Mouse (Mus musculus) spleen, adult 2 months (tissue): ENCODE measurements around the gene Hspb9. TPM values are rescaled to one million over a fixed set of nuclear protein-coding genes. Genes with fewer than 3 reads are reported as not detected.

Experiments used
- DNase-seq, 2 experiments: peaks; one replicate each; pipeline versions ENCODE4 v3.0.0 to v3.0.0-alpha.2; 2012 to 2021; ENCODE audit warnings: low spot score in 2 of 2, low read depth in 1 of 2
- H3K27ac ChIP-seq: fragments of 200-500 bp; 2 replicates; pipeline ENCODE4 v1.5.1; 2012; ENCODE audit warnings: low read length, inconsistent platforms; ENCODE audit not compliant: insufficient read depth
- H3K27me3 ChIP-seq: fragments of 200-500 bp; 2 replicates; pipeline ENCODE4 v1.6.1; 2012; ENCODE audit warnings: mild to moderate bottlenecking, moderate library complexity, low read length, inconsistent platforms; ENCODE audit not compliant: control insufficient read depth, insufficient read depth
- H3K36me3 ChIP-seq: fragments of 200-500 bp; 2 replicates; pipeline ENCODE4 v1.6.1; 2012; ENCODE audit warnings: mild to moderate bottlenecking, low read length, inconsistent platforms; ENCODE audit not compliant: control insufficient read depth, insufficient read depth
- H3K4me1 ChIP-seq: fragments of 200-500 bp; 2 replicates; pipeline ENCODE4 v1.6.1; 2011; ENCODE audit warnings: inconsistent platforms; ENCODE audit not compliant: control insufficient read depth, insufficient read depth, insufficient read length
- H3K4me3 ChIP-seq: fragments of 200-500 bp; 2 replicates; pipeline ENCODE4 v1.5.1; 2011; ENCODE audit warnings: mild to moderate bottlenecking, inconsistent platforms; ENCODE audit not compliant: insufficient read depth, insufficient read length; ENCODE audit errors: extremely low read depth
- CTCF ChIP-seq: fragments of 200-500 bp; IDR thresholded peaks from 2 replicates; pipeline ENCODE4 v1.5.1; 2011; ENCODE audit warnings: mild to moderate bottlenecking, inconsistent platforms; ENCODE audit not compliant: insufficient read depth, insufficient read length, insufficient replicate concordance; ENCODE audit errors: extremely low read depth
- POLR2A ChIP-seq: fragments of 200-500 bp; IDR thresholded peaks from 2 replicates; pipeline ENCODE4 v1.6.1; 2011; ENCODE audit warnings: low read depth, low read length, inconsistent platforms
- WGBS: fragments of 180-500 bp; shearing (Covaris S2); methylation state at CpG from one replicate; pipeline ENCODE4 v1.1.7; 2018; 5-methylcytosine and 5-hydroxymethylcytosine counted together
- polyA plus RNA-seq: library from polyadenylated mRNA; depleted of rRNA; stranded (reverse); fragments of >200 nt; gene quantifications from 2 replicates; pipeline ENCODE4 v1.2.3, GENCODE M21; 2012

The Hspb9 gene
- polyA plus RNA-seq, 1 experiment, result 0.36 TPM

DNA sequence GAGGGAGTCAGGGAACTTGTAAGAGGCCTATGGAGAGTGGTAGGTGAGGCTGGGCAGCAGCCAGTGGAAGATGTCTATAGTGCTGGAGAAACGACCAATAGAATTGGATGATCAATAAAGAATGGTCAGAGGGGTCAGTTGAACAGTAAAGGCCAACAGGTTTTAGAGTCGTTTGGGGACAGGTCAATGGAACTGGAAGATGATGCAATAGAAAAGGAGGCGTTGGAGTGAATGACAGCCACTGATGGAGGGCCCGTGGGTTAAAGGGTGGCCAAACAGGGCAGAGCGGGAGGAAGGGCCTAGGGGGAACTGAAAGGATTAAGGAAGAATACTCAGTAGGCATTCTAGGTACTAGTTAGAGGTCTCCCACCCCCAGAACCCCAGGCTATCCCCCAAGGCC lies 33.5 kb downstream of the Hspb9 start:
- WGBS, result 76% methylated on average over 5 of the region's 5 CpGs
- no peak for DNase-seq

DNA sequence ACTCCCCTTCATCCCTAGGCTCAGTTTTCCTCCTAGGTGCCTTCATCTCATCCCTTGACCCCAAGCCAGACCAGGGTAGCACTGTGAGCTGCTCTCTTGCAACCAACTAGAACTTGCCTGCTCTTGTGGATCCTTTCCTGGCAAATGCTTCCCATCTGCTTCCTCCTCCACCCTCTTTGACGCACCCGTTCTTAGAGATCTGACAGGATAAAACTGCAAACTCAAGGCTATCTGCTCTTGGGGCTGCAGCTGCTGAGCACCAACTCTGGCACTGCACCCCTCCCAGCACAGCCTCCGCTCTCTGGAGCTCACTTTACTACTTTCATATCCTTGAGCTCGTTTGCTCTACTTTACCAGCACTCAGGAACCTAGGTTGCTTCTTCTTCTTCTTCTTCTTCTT lies 35.0 kb downstream of the Hspb9 start:
- TF ChIP-seq POLR2A, result no peak
- TF ChIP-seq CTCF, result no peak
- no peak overlapping the region for H3K27ac ChIP-seq
- no peaks in the 10 kb centered on the region for H3K36me3 ChIP-seq
- no peak for DNase-seq
- no peaks in the 10 kb centered on the region; the same call in 1 of the 2 replicates for H3K4me1 ChIP-seq
- H3K4me3 ChIP-seq, result no peak overlapping the region
- H3K27me3 ChIP-seq, result no peaks in the 10 kb centered on the region
- WGBS, result 50% methylated on average over 4 of the region's 4 CpGs

More for the DNA sequence above, 33.5 kb downstream of the Hspb9 start:
- Histone ChIP-seq H3K27me3 (no peaks in the 10 kb centered on the region), H3K4me3 (no peak overlapping the region), H3K27ac (no peak overlapping the region), H3K4me1 (no peaks in the 10 kb centered on the region; the same call in 1 of the 2 replicates), H3K36me3 (no peaks in the 10 kb centered on the region)
- TF ChIP-seq CTCF (no peak), POLR2A (no peak)

DNA sequence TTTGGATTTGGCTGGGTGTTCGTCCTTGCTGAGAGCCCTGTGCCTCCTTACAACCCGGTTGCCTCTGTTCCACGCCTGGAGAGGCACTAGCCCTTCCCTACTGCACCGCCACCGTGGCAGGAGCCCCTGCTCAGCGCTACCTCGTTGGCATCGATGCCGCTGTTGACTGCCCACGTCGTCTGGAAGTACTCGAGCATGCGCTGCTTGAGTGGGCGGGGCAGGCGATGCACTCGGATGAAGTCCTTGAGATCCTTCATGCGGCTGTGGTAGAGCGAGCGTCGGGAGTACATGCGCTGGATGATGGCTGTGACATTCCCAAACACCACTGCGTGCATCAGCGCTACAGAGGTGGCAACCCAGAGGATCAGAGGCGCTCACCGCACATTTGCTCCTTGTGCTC lies 35.8 kb downstream of the Hspb9 start:
- WGBS, result 66% methylated on average over 25 of the region's 25 CpGs
- no peak overlapping the region for H3K27ac ChIP-seq
- no peaks in the 10 kb centered on the region; the same call in 1 of the 2 replicates for H3K4me1 ChIP-seq
- H3K4me3 ChIP-seq, result no peak overlapping the region
- no peak for TF ChIP-seq POLR2A
- no peak for TF ChIP-seq CTCF
- H3K36me3 ChIP-seq, result no peaks in the 10 kb centered on the region
- no peaks in the 10 kb centered on the region for H3K27me3 ChIP-seq
- no peak for DNase-seq

DNA sequence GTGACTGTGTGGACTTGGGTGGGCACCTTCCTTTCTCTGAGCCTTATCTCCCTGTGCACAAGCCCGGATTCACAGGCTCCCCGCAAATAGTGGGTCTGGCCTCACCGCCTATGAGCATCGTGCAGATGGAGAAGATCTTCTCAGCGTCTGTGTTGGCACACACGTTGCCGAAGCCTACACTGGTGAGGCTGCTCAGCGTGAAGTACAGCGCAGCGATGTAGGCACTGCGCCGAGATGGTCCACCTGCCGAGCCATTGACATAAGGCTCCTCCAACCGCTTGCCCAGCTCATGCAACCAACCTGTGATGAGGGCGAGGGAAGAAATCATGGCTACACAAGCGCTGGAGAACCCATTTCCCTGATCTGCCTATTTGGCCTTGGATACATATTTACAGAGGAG lies 36.5 kb downstream of the Hspb9 start:
- TF ChIP-seq CTCF (no peak), POLR2A (no peak)
- Histone ChIP-seq H3K36me3 (no peaks in the 10 kb centered on the region), H3K27ac (no peak overlapping the region), H3K4me1 (no peaks in the 10 kb centered on the region; the same call in 1 of the 2 replicates), H3K27me3 (no peaks in the 10 kb centered on the region), H3K4me3 (no peak overlapping the region)
- DNase-seq, result no peak
- WGBS, result 89% methylated on average over 16 of the region's 16 CpGs

DNA sequence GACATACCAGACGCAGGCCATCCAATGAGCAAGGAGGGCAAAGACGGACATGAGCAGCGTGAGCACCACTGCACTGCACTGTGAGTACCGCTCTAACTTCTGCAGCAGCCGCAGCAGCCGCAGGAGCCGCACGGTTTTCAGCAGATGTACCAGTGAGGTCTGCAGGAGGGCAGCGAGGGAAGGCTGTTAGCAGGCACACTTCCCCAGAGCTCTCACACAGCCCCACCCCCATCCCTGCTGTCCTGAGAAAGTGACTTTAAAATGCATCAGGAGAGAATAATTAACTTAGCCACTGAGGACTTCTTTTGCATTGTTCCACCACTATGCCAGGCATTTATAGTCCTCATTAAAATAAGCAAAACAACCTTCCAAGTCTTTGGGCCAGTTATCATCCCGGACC lies 38.6 kb downstream of the Hspb9 start:
- Histone ChIP-seq H3K27me3 (no peaks in the 10 kb centered on the region), H3K36me3 (no peaks in the 10 kb centered on the region), H3K4me1 (no peaks in the 10 kb centered on the region), H3K4me3 (no peak overlapping the region), H3K27ac (no peak overlapping the region)
- TF ChIP-seq CTCF (no peak), POLR2A (no peak)
- 60% methylated on average over 10 of the region's 10 CpGs for WGBS
- DNase-seq, result no peak

DNA sequence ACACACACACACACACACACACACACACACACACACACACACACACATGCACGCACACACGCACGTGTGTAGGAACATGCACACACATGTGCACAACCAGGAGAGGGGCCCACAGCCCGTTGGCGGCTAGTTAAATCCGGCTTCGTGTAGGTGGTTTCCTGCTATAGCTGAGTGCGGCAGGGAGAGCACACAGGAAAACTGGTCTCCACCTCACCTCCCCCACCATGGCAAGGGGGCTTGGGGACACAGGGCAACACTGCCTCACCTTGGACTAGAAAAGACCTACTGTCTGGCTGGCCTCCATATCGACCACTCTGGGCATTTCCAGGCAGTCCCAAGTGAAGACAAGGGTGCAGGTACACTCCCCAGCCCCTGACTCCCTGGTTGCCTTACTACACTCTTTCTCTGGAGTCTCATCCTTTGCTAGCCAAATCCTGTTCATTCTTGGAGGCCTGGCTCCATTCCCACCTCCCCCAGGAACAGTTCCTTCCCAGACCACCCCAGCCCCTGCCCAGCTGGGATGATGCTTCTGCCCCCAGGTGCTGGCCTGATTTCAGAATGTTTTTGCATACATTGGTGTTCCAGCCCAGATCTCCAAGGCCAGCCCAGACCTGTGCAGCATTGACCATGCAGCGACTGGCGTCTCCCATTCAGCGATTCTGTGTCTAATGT lies 40.5 kb downstream of the Hspb9 start:
- no peaks in the 10 kb centered on the region for H3K36me3 ChIP-seq
- no peak for DNase-seq
- no peaks in the 10 kb centered on the region; the same call in 1 of the 2 replicates for H3K27me3 ChIP-seq
- WGBS, result 74% methylated on average over 9 of the region's 12 CpGs
- no peak overlapping the region for H3K4me3 ChIP-seq
- TF ChIP-seq CTCF, result no peak
- no peak for TF ChIP-seq POLR2A
- H3K4me1 ChIP-seq, result peaks cover 8% of the 10 kb centered on the region; the same call in 1 of the 2 replicates
- H3K27ac ChIP-seq, result no peak overlapping the region

DNA sequence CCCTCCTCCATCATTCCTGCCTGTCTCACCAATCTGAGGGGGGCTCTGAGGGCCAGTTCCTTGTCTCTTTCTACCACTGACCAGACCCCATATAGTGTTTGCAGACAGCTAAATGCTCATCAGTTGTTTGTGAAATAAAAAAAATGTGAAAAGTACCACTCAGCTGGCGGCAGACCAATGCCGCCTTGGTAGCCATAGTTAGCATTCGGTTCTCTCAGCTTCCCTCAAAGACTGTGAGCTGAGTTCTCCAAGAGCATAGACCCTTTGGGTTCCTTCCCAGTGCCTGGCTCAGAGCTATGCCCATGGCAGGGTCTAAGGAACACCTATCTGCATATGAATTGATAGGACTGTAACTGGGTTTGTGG lies 41.0 kb downstream of the Hspb9 start:
- no peak for DNase-seq
- no peaks in the 10 kb centered on the region for H3K36me3 ChIP-seq
- TF ChIP-seq POLR2A (no peak), CTCF (no peak)
- H3K27me3 ChIP-seq, result no peaks in the 10 kb centered on the region; the same call in 1 of the 2 replicates
- no peak overlapping the region for H3K4me3 ChIP-seq
- no peak overlapping the region for H3K27ac ChIP-seq
- H3K4me1 ChIP-seq, result peaks cover 12% of the 10 kb centered on the region
- 87% methylated on average over 3 of the region's 3 CpGs for WGBS
